Mouse (Mus musculus) 3T3-L1 (cell line): ENCODE results near the gene Heyl.
"Not testable (repeated sequence)": the region's sequence is repeated elsewhere in the genome, so short reads cannot be mapped to it uniquely, and the experiment has no call there.

Source experiments
- DNase-seq: peaks from one replicate; pipeline ENCODE4 v3.0.0-alpha.2; 2015; ENCODE audit warnings: low read depth, low spot score

The Heyl gene

GRCm38 (mm10) chr4:123232841-123233240 lies 515 bp upstream of the Heyl start:
- no peak for DNase-seq

GRCm38 (mm10) chr4:123235835-123236430 lies 2.6 kb downstream of the Heyl start:
- no peak for DNase-seq

- DNase-seq, result no peak
These were observed 3.2 kb downstream of the Heyl start for GRCm38 (mm10) chr4:123236431-123237031.

GRCm38 (mm10) chr4:123237386-123238266 lies 4.3 kb downstream of the Heyl start:
- DNase-seq, result no peak

- no peak for DNase-seq
These were observed 6.2 kb downstream of the Heyl start for GRCm38 (mm10) chr4:123239361-123240203.

- no peak for DNase-seq
These were observed 12.9 kb downstream of the Heyl start for GRCm38 (mm10) chr4:123246221-123246620.

- no peak for DNase-seq
These were observed 13.3 kb downstream of the Heyl start for GRCm38 (mm10) chr4:123246651-123247050.

GRCm38 (mm10) chr4:123247147-123247880 lies 14.0 kb downstream of the Heyl start:
- no peak for DNase-seq

GRCm38 (mm10) chr4:123248971-123249567 lies 15.7 kb downstream of the Heyl start:
- DNase-seq, result no peak

GRCm38 (mm10) chr4:123252214-123252613 lies 18.9 kb downstream of the Heyl start:
- no peak for DNase-seq

GRCm38 (mm10) chr4:123254617-123255016 lies 21.3 kb downstream of the Heyl start:
- DNase-seq, result peak; percentile 78

- peak; percentile 13 for DNase-seq
These were observed 26.9 kb downstream of the Heyl start for GRCm38 (mm10) chr4:123260071-123260746.

- DNase-seq, result no peak
These were observed 28.5 kb downstream of the Heyl start, which contains the start of gene Pabpc4 for GRCm38 (mm10) chr4:123261721-123262401. Pabpc4 (plus strand) TSS chr4:123262351.

GRCm38 (mm10) chr4:123271063-123271462 lies 37.7 kb downstream of the Heyl start:
- no peak for DNase-seq

- DNase-seq, result no peak
These were observed 46.8 kb downstream of the Heyl start for GRCm38 (mm10) chr4:123280117-123280516.

- DNase-seq, result peak; percentile 90
These were observed 49.1 kb downstream of the Heyl start for GRCm38 (mm10) chr4:123282500-123282899.

GRCm38 (mm10) chr4:123282915-123283674 lies 49.7 kb downstream of the Heyl start:
- DNase-seq, result not testable (repeated sequence)

- peak; percentile 63 for DNase-seq
These were observed 50.3 kb downstream of the Heyl start for GRCm38 (mm10) chr4:123283675-123284064.
